Mouse (Mus musculus): ENCODE data around the gene Gm7257.

Gm7257 gene

DNA sequence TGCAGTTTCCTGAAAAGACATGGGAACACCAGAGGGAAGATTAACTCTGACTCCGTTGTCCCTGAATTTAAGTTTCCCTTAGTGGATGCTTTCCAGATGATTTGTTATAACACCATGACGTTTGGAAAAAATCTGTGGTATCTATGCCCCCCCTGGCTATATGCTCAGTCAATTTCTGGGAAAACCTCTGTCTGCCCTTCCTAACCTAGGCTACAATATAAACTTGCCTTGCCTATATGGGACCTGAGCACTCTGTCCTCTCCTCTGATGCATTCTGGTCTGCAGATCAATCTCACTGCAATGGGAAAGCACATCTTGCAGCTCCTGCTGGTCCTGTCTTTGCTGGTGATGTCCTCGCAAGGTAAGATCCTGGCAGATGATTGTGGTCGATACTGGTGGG is at the start of gene Gm7257:
Gene Gm7257, plus strand, starts transcription at position 301 of the 400 bp plus-strand sequence.
- no peak for DNase-seq (ENCODE audit: low spot score in 2 of 2)

GRCm38 (mm10) chr9:36402991-36403390 is 28.7 kb upstream of the Gm7257 start:
- no peak for DNase-seq (ENCODE audit: low spot score in 2 of 2)

- DNase-seq (ENCODE audit: low spot score in 2 of 2): peak; percentile 20 to 39
These were observed 3.5 kb downstream of the Gm7257 start for GRCm38 (mm10) chr9:36435051-36435764.

GRCm38 (mm10) chr9:36475338-36475737 is 43.7 kb downstream of the Gm7257 start, which contains the start of gene Gm9513:
TSS of gene Gm9513 (plus strand) at chr9:36475638.
- DNase-seq (ENCODE audit: low spot score in 2 of 2): no peak

Measured in urinary bladder, adult 18-20 months (tissue).